Mouse (Mus musculus) C2C12 (cell line): Measurements from ENCODE around the gene Zbed3.

ENCODE experiments used
- CTCF ChIP-seq: IDR thresholded peaks from one replicate; pipeline ENCODE4 v1.5.1; 2011; ENCODE audit not compliant: control insufficient read depth, insufficient read depth, insufficient read length
- MAX ChIP-seq: IDR thresholded peaks from one replicate; pipeline ENCODE4 v1.6.1; 2011; ENCODE audit warnings: mild to moderate bottlenecking, control low read depth
- MYOD1 ChIP-seq: IDR thresholded peaks from one replicate; pipeline ENCODE4 v1.6.1; 2011; ENCODE audit warnings: low read depth; ENCODE audit not compliant: control insufficient read depth, insufficient read length
- MYOG ChIP-seq: IDR thresholded peaks from one replicate; pipeline ENCODE4 v1.6.1; 2011; ENCODE audit not compliant: control insufficient read depth, insufficient read length; ENCODE audit errors: extremely low read depth

DNA sequence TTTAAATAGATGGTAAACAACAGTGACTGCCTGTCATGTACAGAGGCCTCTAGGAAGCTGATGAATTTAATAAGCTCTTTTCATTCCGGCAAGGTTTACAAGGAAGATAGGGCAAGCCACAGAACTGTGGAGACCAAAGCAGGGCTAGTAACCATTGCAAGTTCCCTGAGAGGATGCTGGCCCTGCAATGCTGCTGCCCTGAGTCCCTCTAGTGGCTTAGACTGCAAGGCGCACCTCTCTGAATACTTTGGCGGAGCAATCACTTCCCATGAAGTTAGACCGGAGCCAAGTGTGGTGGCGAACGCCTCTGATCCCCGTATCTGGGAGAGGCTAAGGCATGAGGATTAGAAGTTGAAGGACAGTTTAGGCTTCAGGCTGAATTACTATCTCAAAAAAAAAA is 36.4 kb upstream of the Zbed3 start:
- peak; percentile 74 for TF ChIP-seq CTCF
- no peak for TF ChIP-seq MAX
- TF ChIP-seq MYOD1, result no peak
- no peak for TF ChIP-seq MYOG
